Mouse (Mus musculus) kidney, adult 2 months (tissue): Measurements from ENCODE around the gene Glis1. TPM values are rescaled to one million over a fixed set of nuclear protein-coding genes. Genes with fewer than 3 reads are reported as not detected.

Experiments
- DNase-seq: peaks from one replicate; pipeline ENCODE4 v3.0.0; 2021
- H3K27ac ChIP-seq: fragments of 200-500 bp; 2 replicates; pipeline ENCODE4 v1.5.1; 2012; ENCODE audit warnings: low read depth, low read length, control low read depth, inconsistent platforms; ENCODE audit not compliant: insufficient read depth
- H3K27me3 ChIP-seq: fragments of 200-500 bp; replicated peaks from 2 replicates; pipeline ENCODE4 v1.6.1; 2012; ENCODE audit warnings: mild to moderate bottlenecking, moderate library complexity, low read length, inconsistent platforms; ENCODE audit not compliant: control insufficient read depth, insufficient read depth
- H3K36me3 ChIP-seq: fragments of 200-500 bp; 2 replicates; pipeline ENCODE4 v1.6.1; 2012; ENCODE audit warnings: mild to moderate bottlenecking, moderate library complexity, low read length, inconsistent platforms; ENCODE audit not compliant: control insufficient read depth, insufficient read depth
- H3K4me1 ChIP-seq: fragments of 200-500 bp; 2 replicates; pipeline ENCODE4 v1.6.1; 2011; ENCODE audit warnings: low read length; ENCODE audit not compliant: control insufficient read depth, insufficient read depth
- H3K4me3 ChIP-seq: fragments of 200-500 bp; 2 replicates; pipeline ENCODE4 v1.5.1; 2011; ENCODE audit warnings: mild to moderate bottlenecking, low read depth, low read length, control low read depth; ENCODE audit not compliant: insufficient read depth
- CTCF ChIP-seq: fragments of 200-500 bp; conservative IDR thresholded peaks from 2 replicates; pipeline ENCODE4 v1.5.1; 2011; ENCODE audit warnings: low read depth, mild to moderate bottlenecking, control low read depth, low read length, moderate library complexity, mixed read lengths; ENCODE audit not compliant: insufficient read depth, insufficient read length
- POLR2A ChIP-seq: fragments of 200-500 bp; IDR thresholded peaks from one replicate; pipeline ENCODE4 v1.6.1; 2011; ENCODE audit warnings: low read depth, low read length, control low read depth
- WGBS: fragments of 180-500 bp; shearing (Covaris S2); methylation state at CpG from one replicate; pipeline ENCODE4 v1.1.7; 2018; 5-methylcytosine and 5-hydroxymethylcytosine counted together
- polyA plus RNA-seq: library from polyadenylated mRNA; depleted of rRNA; stranded (reverse); fragments of >200 nt; gene quantifications from 2 replicates; pipeline ENCODE4 v1.2.3, GENCODE M21; 2012

Gene Glis1
- polyA plus RNA-seq, 1 experiment: 15.2 TPM

DNA sequence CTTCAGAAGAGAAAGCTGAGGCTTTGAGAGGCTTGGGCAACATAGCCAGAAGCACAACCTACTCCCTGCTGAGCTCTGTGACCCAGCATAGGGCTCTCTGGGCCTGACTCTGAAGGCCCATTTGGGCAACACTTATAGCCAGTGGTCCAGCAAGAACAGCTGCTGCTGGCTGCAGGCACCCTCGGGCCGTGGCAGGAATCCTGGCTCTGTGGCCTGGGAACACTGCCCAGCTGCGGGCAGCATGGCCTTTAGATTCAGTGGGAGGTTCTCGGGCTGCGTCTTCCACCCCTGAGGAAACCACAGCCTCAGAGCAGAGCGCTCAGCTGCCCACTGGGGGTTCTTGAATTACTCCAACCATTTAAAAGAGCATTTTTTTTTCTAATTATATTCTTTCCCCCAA, 189.5 kb downstream of the Glis1 start:
- Histone ChIP-seq H3K4me1 (no peaks in the 10 kb centered on the region), H3K4me3 (no peak overlapping the region), H3K27me3 (no peaks in the 10 kb centered on the region), H3K27ac (no peak overlapping the region), H3K36me3 (no peaks in the 10 kb centered on the region)
- 66% methylated on average over 6 of the region's 6 CpGs for WGBS
- DNase-seq: no peak
- no peak for TF ChIP-seq CTCF
- no peak for TF ChIP-seq POLR2A

- DNase-seq: peak; percentile 14
- Histone ChIP-seq H3K4me1 (no peaks in the 10 kb centered on the region), H3K27ac (no peak overlapping the region), H3K4me3 (no peak overlapping the region), H3K36me3 (no peaks in the 10 kb centered on the region), H3K27me3 (no peaks in the 10 kb centered on the region)
- 66% methylated on average over 5 of the region's 5 CpGs for WGBS
- TF ChIP-seq CTCF (no peak), POLR2A (no peak)
Observed at GRCm38 (mm10) chr4:107624951-107625350, 190.6 kb downstream of the Glis1 start.

- H3K4me3 ChIP-seq: no peak overlapping the region
- no peak overlapping the region for H3K27ac ChIP-seq
- 81% methylated on average over 4 of the region's 4 CpGs for WGBS
- H3K36me3 ChIP-seq: no peaks in the 10 kb centered on the region
- TF ChIP-seq POLR2A: no peak
- no peak for TF ChIP-seq CTCF
- no peak for DNase-seq
- no peaks in the 10 kb centered on the region for H3K4me1 ChIP-seq
- H3K27me3 ChIP-seq: no peaks in the 10 kb centered on the region
Observed at GRCm38 (mm10) chr4:107628226-107628625, 193.8 kb downstream of the Glis1 start.

- no peaks in the 10 kb centered on the region for H3K4me1 ChIP-seq
- TF ChIP-seq CTCF (no peak), POLR2A (no peak)
- H3K4me3 ChIP-seq: no peak overlapping the region
- H3K27me3 ChIP-seq: no peaks in the 10 kb centered on the region
- no peaks in the 10 kb centered on the region for H3K36me3 ChIP-seq
- no peak overlapping the region for H3K27ac ChIP-seq
- 65% methylated on average over 17 of the region's 17 CpGs for WGBS
- peak; percentile 48 for DNase-seq
Observed at GRCm38 (mm10) chr4:107628921-107629411, 194.6 kb downstream of the Glis1 start.

DNA sequence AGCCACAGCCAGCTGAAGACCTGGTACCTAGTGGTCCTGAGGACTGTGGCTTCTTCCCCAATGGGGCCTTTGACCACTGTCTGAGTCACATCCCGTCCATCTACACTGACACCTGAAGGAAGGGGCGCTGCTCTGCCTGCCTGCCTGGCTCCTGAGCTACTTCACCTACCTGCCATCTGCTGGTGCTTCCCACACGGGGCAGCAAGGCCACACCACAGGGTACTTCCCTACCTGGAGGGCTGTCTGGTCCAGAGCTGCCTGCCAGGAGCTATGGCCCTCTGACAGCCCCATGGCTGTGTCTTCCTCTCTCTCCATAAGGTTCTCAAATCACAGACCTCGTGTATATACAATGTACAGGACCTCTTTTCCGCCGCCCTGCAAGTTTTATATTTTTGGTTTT, 200.2 kb downstream of the Glis1 start:
- no peak for TF ChIP-seq POLR2A
- no peak for TF ChIP-seq CTCF
- Histone ChIP-seq H3K4me1 (no peaks in the 10 kb centered on the region), H3K4me3 (no peak overlapping the region), H3K36me3 (no peaks in the 10 kb centered on the region), H3K27ac (no peak overlapping the region), H3K27me3 (no peaks in the 10 kb centered on the region)
- DNase-seq: no peak
- 77% methylated on average over 6 of the region's 6 CpGs for WGBS

GRCm38 (mm10) chr4:107636099-107636498, 201.7 kb downstream of the Glis1 start:
- WGBS: 80% methylated on average over 6 of the region's 6 CpGs
- no peak overlapping the region for H3K27ac ChIP-seq
- H3K27me3 ChIP-seq: no peaks in the 10 kb centered on the region
- H3K36me3 ChIP-seq: no peaks in the 10 kb centered on the region
- no peaks in the 10 kb centered on the region for H3K4me1 ChIP-seq
- no peak overlapping the region for H3K4me3 ChIP-seq
- no peak for DNase-seq
- TF ChIP-seq CTCF (no peak), POLR2A (no peak)

DNA sequence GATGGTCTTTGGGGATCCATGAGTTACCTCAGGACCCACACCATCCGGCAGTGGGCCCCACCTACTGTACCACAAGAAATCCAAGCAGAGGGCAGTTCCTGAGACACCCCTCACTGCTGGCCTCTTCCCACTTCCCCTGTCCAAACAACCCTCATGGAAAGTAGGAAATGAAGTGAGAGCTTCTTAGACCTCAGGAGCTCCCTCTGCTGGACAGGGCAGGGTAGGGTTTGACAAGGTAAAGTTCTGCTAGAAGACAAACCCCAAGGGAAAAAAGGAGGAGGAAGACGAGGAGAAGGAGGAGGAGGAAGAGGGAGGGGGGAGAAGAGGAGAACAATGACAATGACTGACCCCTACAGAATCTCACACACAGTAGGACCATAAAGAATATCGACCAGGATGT, 203.3 kb downstream of the Glis1 start:
- H3K27me3 ChIP-seq: no peaks in the 10 kb centered on the region
- DNase-seq: peak; percentile 54
- WGBS: 62% methylated on average over 3 of the region's 3 CpGs
- TF ChIP-seq CTCF: peak; percentile 67
- no peak for TF ChIP-seq POLR2A
- no peak overlapping the region for H3K27ac ChIP-seq
- H3K4me3 ChIP-seq: no peak overlapping the region
- H3K4me1 ChIP-seq: no peaks in the 10 kb centered on the region
- H3K36me3 ChIP-seq: no peaks in the 10 kb centered on the region
